Mouse (Mus musculus) hematopoietic stem cell, adult 5-6 weeks (primary cell): ENCODE data around the gene Hoxa1. TPM values are rescaled to one million over a fixed set of nuclear protein-coding genes. Genes with fewer than 3 reads are reported as not detected.

ENCODE experiments used
- ATAC-seq, 2 experiments: fragments of 125-278 bp in 1 of 2; replicated peaks in 1 of 2; 2 replicates each; pipeline ENCODE4 v1.8.0; 2016 to 2017; ENCODE audit warnings: inconsistent platforms in 2 of 2, mild to moderate bottlenecking in 2 of 2, moderate number of reproducible peaks in 2 of 2, low read depth in 1 of 2, moderate TSS enrichment in 1 of 2; ENCODE audit not compliant: low FRiP score in 2 of 2, poor library complexity in 2 of 2, severe bottlenecking in 2 of 2, insufficient read depth in 1 of 2, low TSS enrichment in 1 of 2
- total RNA-seq: library from RNA; stranded (forward); fragments of 172-1452, 232-1000 nt; gene quantifications from 2 replicates; pipeline ENCODE4 v1.2.3, GENCODE M21; 2017

Gene Hoxa1
- total RNA-seq, 1 experiment from 2014 or later = not detected

DNA sequence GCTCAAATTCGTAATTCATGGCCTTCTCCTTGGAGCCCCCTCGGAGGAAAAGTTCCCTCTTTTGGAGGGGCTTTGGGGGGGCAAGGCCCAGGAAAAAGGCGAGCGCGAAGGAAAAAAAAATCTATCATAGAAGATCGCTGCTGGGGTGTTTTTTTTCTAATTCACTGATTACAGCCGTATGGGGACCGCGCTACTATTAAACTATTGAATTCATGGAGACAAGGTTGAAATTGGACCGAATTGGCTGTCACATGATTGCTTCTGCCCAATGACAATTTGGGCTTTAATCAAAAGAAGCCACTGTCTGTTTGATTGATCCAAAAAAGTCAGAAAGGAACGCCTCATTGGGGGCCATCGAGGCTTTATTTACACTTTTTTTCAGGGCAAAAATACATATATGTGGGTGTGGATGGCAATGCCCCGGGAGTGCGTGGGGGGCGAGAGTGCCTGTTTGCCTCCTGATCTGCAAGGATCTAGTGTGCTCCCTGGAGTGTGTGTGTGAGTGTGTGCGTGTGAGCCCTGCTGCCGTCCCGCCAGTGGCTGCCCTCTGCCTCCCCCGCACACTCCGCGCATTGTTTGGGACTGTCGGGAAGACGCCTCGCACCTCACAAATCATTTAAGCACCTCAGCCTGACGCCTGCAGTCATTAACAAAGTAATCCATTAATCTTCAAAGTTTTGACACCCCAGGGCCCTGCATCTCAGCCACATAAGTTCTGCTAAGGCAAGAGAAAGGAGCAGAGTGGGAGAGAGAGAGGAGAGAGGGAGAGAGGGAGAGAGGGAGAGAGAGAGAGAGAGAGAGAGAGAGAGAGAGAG is 6.7 kb upstream of the Hoxa1 start, which contains the start of gene Hoxa2:
TSS of gene Hoxa2 (minus strand) at position 206 of the 815 bp plus-strand sequence.
- no peak for ATAC-seq

DNA sequence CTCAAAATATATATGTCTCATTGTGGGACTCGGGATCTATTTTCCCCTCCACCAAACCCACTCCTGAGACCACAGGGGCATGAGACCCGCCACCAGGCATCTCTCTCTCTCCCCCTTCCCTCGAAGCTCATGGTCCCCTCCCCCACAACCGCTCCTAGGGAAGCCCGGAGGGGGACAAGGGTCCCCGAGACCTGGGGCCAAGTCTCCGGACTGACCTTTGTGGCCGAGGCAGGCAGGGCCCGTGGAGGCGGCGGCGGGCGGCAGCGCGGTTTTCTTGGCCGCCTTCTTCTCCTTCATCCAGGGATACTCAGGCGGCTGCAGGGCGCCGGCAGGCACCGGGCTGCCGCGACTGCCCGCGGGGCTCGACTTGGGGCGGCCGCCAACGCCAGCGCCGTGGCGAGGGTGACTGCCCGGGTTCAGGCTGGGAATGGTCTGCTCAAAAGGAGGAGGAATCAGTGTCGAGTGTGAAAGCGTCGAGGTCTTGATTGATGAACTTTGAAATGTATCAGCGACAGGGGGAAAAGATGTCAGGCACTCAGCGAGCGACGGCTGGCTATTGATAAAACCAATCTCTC is 6.0 kb upstream of the Hoxa1 start:
- ATAC-seq = no peak

DNA sequence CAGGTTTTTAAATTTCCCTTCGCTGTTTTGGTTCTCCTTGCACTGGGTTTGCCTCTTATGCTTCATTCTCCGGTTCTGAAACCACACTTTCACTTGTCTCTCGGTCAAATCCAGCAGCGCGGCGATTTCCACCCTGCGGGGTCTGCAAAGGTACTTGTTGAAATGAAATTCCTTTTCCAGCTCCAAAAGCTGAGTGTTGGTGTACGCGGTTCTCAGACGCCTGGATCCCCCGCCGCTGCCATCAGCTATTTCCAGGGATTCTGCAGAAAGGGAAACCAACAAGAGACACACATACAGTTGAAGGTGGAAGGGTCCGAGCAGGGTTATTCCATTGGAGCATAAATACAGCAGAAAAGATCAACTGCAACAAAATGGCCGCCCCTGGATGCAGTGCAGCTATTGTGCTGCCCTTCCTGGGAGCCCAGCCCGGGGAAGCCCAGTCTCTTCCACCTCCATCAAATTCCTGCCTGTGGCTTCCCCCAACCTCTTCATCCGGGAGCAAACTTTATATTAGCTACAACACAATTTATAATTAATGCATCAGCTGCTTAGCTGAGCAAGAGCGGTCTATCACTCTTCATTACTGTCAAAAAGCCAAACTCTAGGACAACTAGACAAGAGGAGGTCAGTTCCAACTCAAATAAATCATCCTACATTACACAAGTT is 5.4 kb upstream of the Hoxa1 start:
- ATAC-seq = no peak

DNA sequence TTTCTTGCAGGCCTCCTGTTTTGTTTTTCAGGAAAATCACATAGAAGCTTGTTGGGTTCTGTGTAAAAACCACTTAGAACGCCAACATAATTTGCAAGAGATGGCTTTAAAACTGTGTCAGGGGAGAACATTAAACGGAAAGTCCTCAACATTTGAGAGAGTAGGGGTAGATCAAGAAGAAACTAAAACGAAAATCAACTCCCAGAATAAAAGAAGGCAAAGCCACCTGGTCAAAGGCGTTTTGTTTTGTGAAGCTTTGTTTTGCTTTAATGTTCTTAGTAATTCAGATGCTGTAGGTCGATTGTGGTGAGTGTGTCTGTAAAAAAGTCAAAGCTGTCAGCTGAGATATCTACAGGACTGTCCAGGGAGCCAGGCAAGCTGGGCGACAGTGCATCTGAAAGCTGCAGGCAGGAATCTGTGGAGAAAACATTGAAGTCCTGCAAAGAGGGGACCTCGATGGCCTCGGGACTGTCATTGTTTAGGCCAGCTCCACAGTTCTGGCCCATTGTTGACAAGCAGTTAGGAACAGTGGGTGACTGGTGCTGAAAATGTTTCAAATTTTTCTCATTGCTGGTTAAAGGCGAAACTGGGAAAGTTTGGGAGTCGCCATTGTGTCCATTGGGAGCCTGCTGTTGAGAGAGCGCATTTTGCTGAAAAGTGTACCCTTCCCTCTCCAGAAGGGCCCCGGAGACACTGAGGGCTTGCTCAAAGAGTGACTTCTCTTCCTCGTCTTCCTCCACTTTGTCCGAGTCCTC is 4.7 kb upstream of the Hoxa1 start:
- ATAC-seq = no peak

DNA sequence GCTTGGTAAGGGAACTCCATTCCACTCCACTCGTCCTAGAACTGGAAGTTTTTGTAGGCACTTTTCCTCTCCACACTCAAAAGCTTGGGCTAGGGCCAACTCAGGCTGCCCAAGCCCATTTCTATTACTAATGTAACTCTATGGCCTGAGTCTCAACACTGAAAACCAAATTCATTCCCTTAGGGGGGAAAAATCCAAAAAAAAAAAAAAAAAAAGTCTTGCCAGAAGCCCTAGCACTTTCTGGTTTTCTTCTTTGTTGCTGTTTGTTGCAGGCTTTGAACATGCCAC is 3.9 kb upstream of the Hoxa1 start:
- ATAC-seq = no peak

DNA sequence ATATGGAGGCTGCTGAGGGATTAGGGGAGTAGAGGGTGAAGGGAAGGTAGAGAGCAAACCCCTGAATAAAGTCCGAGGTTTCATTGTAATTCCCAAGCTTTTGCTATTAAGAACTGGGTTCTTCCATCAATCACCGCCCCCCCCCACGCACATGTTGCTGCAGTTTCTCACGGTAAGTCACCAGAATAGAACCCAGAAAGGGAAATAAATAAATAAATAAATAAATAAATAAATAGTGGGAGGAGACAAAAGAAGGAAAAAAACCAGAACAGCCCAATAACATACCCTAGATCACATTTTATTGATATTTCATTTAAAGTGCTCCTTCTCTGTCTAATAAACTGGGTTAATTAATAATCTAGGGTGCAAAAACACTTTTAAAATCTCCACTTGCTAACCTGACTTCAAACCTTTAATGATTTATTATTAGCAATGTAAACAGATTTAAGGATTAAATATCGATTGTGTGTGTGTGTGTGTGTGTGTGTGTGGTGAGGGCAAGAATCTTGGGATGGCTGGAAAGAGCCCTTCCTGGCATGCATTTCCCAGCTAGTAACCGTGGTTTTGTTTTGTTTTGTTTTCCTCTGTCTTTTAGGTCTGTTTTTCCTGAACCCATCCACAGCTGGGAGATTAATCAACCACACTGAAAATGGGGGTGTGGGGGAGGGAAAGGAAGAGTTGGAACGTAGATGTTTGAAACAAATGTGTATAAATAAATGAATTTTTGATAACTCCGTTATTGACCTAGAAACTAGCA is 3.4 kb upstream of the Hoxa1 start:
- ATAC-seq = no peak

DNA sequence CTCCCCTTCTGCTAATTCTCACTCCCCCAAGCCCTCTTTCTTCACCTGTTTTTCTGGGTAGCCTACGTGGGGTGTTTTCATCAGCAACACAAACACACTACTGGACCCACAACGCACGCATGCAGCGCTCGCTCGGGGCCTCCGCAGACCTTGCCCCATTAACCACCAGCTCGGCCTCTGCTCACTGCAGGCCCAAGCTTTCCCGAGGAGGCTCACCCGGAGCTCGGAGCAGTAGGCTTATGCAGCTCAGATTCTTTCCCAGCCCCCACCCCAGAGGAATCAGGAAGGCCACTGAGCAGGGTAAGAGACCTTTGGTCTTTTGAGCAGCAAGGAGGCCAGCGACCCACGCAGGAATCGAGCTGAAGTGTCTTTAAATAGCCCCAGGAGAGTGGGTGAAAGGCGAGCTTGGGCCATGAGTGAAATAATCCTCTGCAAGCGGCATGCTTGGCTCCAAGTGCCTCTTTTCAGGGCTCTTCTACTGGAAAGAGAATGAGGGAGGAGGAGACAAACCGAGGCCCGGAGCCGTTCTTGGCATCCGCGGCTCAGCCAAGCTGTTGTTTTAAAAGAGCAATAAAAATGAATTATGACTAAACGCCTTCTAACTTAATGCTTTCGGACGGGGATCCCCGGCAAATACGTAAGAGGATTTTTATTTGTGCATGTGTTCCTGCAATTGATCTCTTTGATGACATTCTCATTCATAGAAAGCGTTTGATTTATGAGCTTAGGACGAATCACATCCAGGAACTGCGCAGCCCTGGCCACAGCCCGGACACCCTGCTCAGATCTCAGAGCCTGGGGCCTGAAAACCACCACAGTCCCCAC is 2.6 kb upstream of the Hoxa1 start:
- no peak for ATAC-seq

DNA sequence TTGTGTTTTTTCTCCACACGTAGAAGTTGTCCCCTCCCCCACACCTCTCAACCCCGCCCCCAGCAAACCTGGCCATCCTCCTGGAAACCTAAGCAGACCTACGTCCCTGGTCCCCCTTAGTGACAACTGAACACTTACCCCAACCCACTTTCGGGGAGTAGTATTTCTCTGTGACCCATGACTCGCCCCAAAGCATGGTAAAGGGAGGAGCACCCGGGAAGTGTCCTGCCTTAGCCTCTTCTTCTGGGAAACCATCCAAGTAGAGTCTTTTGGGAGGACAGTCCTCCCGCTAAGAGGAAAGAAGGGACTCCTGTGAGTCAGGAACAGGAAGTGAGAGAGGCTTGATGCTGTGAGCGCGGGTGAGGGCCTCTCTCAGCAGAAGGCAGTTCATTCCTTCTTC is 1.9 kb upstream of the Hoxa1 start:
- ATAC-seq = no peak

DNA sequence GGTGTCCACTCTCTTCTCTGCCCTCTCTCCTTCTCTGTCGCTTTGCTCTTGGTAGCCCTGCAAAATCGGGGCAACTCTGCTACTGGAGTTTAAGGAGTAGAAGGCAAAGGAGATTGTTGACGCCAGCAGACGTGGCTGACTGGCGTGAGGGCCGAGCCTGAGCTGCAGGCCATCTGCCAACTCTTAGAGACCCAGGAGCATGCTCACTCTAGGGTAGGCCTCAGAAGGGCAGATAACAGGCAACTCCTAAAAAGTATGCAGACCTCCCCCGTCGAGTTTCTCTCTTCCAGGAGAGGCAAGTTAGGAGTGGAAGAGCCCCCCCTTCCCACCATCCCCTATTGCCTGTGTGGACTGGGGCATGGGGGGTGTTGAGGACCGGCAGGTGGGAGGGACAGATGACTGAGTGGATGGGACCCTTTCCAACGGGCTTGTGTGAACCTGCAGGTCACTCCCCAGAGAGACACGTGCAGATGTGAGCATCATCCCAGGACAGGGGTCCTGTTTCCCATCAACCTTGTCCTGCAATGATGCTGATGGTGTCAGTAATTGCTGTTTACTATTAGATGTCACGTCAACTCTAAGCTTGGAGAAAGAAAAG is 1.1 kb upstream of the Hoxa1 start:
- no peak for ATAC-seq

DNA sequence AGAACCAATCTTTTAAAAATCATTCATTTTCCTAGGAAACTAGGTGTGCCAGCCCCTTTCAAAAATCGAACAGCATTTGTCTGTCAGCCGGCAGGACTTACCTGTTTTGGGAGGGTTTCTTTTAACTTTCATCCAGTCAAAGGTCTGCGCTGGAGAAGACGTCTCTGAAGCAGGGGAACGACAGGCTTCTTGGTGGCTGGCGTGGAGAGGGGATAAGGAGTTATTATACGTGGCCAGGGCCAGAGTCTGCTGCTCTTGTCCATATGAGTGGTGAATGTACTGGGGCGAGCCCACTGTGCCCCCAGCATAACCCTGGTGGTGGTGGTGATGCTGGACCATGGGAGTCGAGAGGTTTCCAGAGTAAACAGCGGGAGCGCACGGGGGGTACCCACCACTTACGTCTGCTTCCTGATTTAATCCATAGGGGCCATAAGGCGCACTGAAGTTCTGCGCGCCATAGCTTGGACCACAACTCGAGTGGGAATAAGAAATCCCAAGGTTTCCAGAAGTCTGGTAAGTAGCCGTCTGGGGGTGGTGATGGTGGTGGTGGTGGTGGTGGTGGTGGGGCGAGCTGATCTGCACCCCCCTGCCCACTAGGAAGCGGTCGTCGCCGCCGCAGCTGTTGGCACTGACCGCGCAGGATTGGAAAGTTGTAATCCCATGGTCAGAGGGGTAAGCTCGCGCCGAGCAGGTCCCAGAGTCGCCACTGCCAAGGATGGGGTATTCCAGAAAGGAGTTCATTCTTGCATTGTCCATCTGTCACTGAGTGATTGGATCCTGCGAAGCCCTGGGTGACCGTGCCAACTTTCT is 446 bp downstream of the Hoxa1 start:
- ATAC-seq = no peak; a peak in 1 of 4 replicates

DNA sequence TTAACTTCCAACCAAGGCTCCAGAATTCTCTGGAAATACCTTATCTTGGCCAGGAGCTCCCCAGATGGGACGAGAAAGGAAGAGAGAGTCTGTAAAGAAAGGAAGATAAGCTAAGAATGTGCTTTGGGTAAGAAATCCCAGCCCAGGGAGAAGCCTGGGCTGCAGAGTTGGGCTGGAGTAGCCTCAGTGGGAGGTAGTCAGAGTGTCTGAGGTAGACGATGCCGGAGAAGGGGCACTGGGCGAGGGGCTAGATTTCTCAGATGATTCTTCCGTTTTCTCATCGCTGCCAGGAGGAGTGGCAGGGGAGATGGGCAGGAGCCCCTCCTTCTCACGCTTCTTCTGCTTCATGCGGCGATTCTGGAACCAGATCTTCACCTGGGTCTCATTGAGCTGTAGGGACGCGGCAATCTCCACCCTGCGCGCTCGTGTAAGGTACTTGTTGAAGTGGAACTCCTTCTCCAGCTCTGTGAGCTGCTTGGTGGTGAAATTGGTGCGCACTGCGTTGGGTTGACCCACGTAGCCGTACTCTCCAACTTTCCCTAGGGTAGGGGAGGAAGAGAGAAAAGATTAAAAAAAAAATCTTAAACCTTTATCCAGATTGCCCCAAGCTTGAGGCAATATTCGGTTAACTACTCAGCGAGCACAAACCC is 1.4 kb downstream of the Hoxa1 start:
- ATAC-seq = no peak

DNA sequence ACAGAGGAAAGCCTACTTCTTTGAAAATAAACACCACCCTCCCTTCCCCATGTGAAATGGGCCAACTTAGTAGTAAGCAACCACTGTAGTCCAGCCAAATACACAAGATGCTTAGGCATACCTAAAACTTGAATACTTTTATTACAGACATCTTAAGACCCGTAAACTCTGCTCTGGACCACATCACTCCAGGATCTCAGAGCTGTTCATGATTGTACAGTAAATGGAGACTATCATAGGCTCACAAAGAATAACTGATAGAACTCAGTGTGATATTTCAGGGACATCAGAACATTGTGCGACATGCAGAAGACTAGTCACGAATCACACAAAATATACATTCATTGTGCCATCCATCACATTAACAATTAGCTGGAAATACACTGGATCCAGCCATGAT is 2.6 kb downstream of the Hoxa1 start:
- ATAC-seq = no peak

DNA sequence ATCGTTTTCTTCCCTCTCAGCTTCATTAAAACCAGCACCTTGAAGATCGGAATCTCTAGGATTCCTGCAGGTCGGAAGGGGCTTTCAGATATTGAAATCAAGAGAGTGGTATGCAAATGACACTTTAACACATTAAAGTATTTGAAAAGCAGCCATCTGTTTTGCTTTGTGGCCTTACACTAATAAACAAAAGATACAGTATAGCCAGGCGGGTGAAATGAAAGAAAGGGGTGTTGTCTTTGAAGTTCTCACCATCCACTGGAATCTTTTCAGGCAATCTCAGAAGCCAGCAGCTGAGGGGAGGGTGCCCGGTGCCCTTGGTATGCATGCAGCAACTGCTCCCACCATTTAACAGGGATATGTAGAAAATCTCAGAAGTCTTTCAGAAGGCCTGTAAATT is 4.1 kb downstream of the Hoxa1 start:
- ATAC-seq = no peak

DNA sequence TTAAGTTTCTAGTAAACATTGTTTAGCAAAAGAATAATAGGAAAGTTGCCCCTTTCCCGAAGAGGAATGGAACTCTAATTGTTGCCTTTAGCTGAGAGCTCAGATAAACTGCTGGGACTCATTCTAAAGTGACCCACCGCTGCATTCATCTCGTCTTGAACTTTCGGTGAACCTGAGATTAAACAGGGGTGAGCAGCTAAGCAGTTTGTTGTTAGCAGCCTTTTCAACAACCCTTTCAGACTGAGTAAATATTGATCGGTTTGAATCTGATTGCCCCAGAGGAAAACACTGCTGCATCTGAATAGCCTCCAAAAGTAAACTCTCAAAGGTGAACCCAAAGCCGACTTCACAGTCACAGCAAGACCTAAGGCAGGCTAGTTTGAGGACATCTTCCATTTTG is 4.8 kb downstream of the Hoxa1 start:
- ATAC-seq = no peak
